Mouse (Mus musculus): ENCODE data around the gene Slc3a1. TPM values are rescaled to one million over a fixed set of nuclear protein-coding genes. Genes with fewer than 3 reads are reported as not detected.

Gene Slc3a1
- polyA plus RNA-seq, 1 experiment = 0.34 TPM

- H3K9ac ChIP-seq (ENCODE audit: low read depth, poor library complexity, severe bottlenecking) = no peak overlapping the region
- no peaks in the 10 kb centered on the region for H3K9me3 ChIP-seq (replicated peaks; ENCODE audit: control insufficient read depth, insufficient read depth, low read length, poor library complexity, severe bottlenecking)
- H3K27ac ChIP-seq (ENCODE audit: insufficient read depth, low read length) = no peak overlapping the region
- TF ChIP-seq EP300 (IDR thresholded peaks at IDR 0.05; ENCODE audit: insufficient read depth, low read depth, low read length) = no peak
- no peak for TF ChIP-seq CTCF (IDR thresholded peaks at IDR 0.05; ENCODE audit: low read depth, low read length)
- no peak for TF ChIP-seq POLR2A (IDR thresholded peaks at IDR 0.05; ENCODE audit: insufficient read depth, low read length)
- no peaks in the 10 kb centered on the region for H3K4me1 ChIP-seq (ENCODE audit: control insufficient read depth, insufficient read depth, low read length)
- 0 out of 2 replicates have a peak, but pooled peaks cover 3% of the 10 kb centered on the region for H3K36me3 ChIP-seq (ENCODE audit: control insufficient read depth, insufficient read depth, low read length, poor library complexity, severe bottlenecking)
- H3K27me3 ChIP-seq (ENCODE audit: control insufficient read depth, insufficient read depth, low read length, poor library complexity, severe bottlenecking) = no peaks in the 10 kb centered on the region
- H3K4me3 ChIP-seq (ENCODE audit: low read depth, low read length) = no peak overlapping the region
Observed at GRCm38 (mm10) chr17:85070658-85071057, 42.5 kb downstream of the Slc3a1 start.

GRCm38 (mm10) chr17:85071088-85071775 is 43.1 kb downstream of the Slc3a1 start:
- no peak overlapping the region for H3K4me3 ChIP-seq (ENCODE audit: low read depth, low read length)
- H3K9ac ChIP-seq (ENCODE audit: low read depth, poor library complexity, severe bottlenecking) = no peak overlapping the region
- no peaks in the 10 kb centered on the region for H3K27me3 ChIP-seq (ENCODE audit: control insufficient read depth, insufficient read depth, low read length, poor library complexity, severe bottlenecking)
- H3K27ac ChIP-seq (ENCODE audit: insufficient read depth, low read length) = no peak overlapping the region
- no peaks in the 10 kb centered on the region for H3K9me3 ChIP-seq (replicated peaks; ENCODE audit: control insufficient read depth, insufficient read depth, low read length, poor library complexity, severe bottlenecking)
- H3K36me3 ChIP-seq (ENCODE audit: control insufficient read depth, insufficient read depth, low read length, poor library complexity, severe bottlenecking) = 0 out of 2 replicates have a peak, but pooled peaks cover 3% of the 10 kb centered on the region
- TF ChIP-seq EP300 (IDR thresholded peaks at IDR 0.05; ENCODE audit: insufficient read depth, low read depth, low read length) (no peak), CTCF (IDR thresholded peaks at IDR 0.05; ENCODE audit: low read depth, low read length) (peak; percentile 24)
- H3K4me1 ChIP-seq (ENCODE audit: control insufficient read depth, insufficient read depth, low read length) = no peaks in the 10 kb centered on the region

- Histone ChIP-seq H3K27me3 (ENCODE audit: control insufficient read depth, insufficient read depth, low read length, poor library complexity, severe bottlenecking) (no peaks in the 10 kb centered on the region), H3K4me3 (ENCODE audit: low read depth, low read length) (no peak overlapping the region), H3K27ac (ENCODE audit: insufficient read depth, low read length) (no peak overlapping the region), H3K4me1 (ENCODE audit: control insufficient read depth, insufficient read depth, low read length) (no peaks in the 10 kb centered on the region), H3K9ac (ENCODE audit: low read depth, poor library complexity, severe bottlenecking) (no peak overlapping the region), H3K9me3 (replicated peaks; ENCODE audit: control insufficient read depth, insufficient read depth, low read length, poor library complexity, severe bottlenecking) (no peaks in the 10 kb centered on the region), H3K36me3 (ENCODE audit: control insufficient read depth, insufficient read depth, low read length, poor library complexity, severe bottlenecking) (0 out of 2 replicates have a peak, but pooled peaks cover 3% of the 10 kb centered on the region)
- TF ChIP-seq EP300 (IDR thresholded peaks at IDR 0.05; ENCODE audit: insufficient read depth, low read depth, low read length) (no peak), POLR2A (IDR thresholded peaks at IDR 0.05; ENCODE audit: insufficient read depth, low read length) (no peak), CTCF (IDR thresholded peaks at IDR 0.05; ENCODE audit: low read depth, low read length) (no peak)
Observed at GRCm38 (mm10) chr17:85072383-85072782, 44.2 kb downstream of the Slc3a1 start.

- no peak for TF ChIP-seq EP300 (IDR thresholded peaks at IDR 0.05; ENCODE audit: insufficient read depth, low read depth, low read length)
- no peak for TF ChIP-seq CTCF (IDR thresholded peaks at IDR 0.05; ENCODE audit: low read depth, low read length)
- Histone ChIP-seq H3K27me3 (ENCODE audit: control insufficient read depth, insufficient read depth, low read length, poor library complexity, severe bottlenecking) (no peaks in the 10 kb centered on the region), H3K9ac (ENCODE audit: low read depth, poor library complexity, severe bottlenecking) (no peak overlapping the region), H3K36me3 (ENCODE audit: control insufficient read depth, insufficient read depth, low read length, poor library complexity, severe bottlenecking) (0 out of 2 replicates have a peak, but pooled peaks cover 5% of the 10 kb centered on the region), H3K27ac (ENCODE audit: insufficient read depth, low read length) (no peak overlapping the region), H3K9me3 (replicated peaks; ENCODE audit: control insufficient read depth, insufficient read depth, low read length, poor library complexity, severe bottlenecking) (no peaks in the 10 kb centered on the region), H3K4me1 (ENCODE audit: control insufficient read depth, insufficient read depth, low read length) (no peaks in the 10 kb centered on the region), H3K4me3 (ENCODE audit: low read depth, low read length) (no peak overlapping the region)
Observed at GRCm38 (mm10) chr17:85073214-85073613, 45.0 kb downstream of the Slc3a1 start.

- Histone ChIP-seq H3K4me1 (ENCODE audit: control insufficient read depth, insufficient read depth, low read length) (no peaks in the 10 kb centered on the region), H3K9me3 (replicated peaks; ENCODE audit: control insufficient read depth, insufficient read depth, low read length, poor library complexity, severe bottlenecking) (no peaks in the 10 kb centered on the region), H3K27ac (ENCODE audit: insufficient read depth, low read length) (no peak overlapping the region), H3K27me3 (ENCODE audit: control insufficient read depth, insufficient read depth, low read length, poor library complexity, severe bottlenecking) (no peaks in the 10 kb centered on the region), H3K4me3 (ENCODE audit: low read depth, low read length) (no peak overlapping the region), H3K9ac (ENCODE audit: low read depth, poor library complexity, severe bottlenecking) (no peak overlapping the region), H3K36me3 (ENCODE audit: control insufficient read depth, insufficient read depth, low read length, poor library complexity, severe bottlenecking) (peaks cover 8% of the 10 kb centered on the region; the same call in 1 of the 2 replicates)
- no peak for TF ChIP-seq POLR2A (IDR thresholded peaks at IDR 0.05; ENCODE audit: insufficient read depth, low read length)
- TF ChIP-seq EP300 (IDR thresholded peaks at IDR 0.05; ENCODE audit: insufficient read depth, low read depth, low read length) = no peak
- no peak for TF ChIP-seq CTCF (IDR thresholded peaks at IDR 0.05; ENCODE audit: low read depth, low read length)
Observed at GRCm38 (mm10) chr17:85074083-85074482, 45.9 kb downstream of the Slc3a1 start.

- TF ChIP-seq EP300 (IDR thresholded peaks at IDR 0.05; ENCODE audit: insufficient read depth, low read depth, low read length) (no peak), CTCF (IDR thresholded peaks at IDR 0.05; ENCODE audit: low read depth, low read length) (no peak), POLR2A (IDR thresholded peaks at IDR 0.05; ENCODE audit: insufficient read depth, low read length) (no peak)
- Histone ChIP-seq H3K4me1 (ENCODE audit: control insufficient read depth, insufficient read depth, low read length) (no peaks in the 10 kb centered on the region), H3K36me3 (ENCODE audit: control insufficient read depth, insufficient read depth, low read length, poor library complexity, severe bottlenecking) (peaks cover 5% of the 10 kb centered on the region; the same call in 1 of the 2 replicates), H3K27ac (ENCODE audit: insufficient read depth, low read length) (no peak overlapping the region), H3K27me3 (ENCODE audit: control insufficient read depth, insufficient read depth, low read length, poor library complexity, severe bottlenecking) (no peaks in the 10 kb centered on the region), H3K4me3 (ENCODE audit: low read depth, low read length) (no peak overlapping the region), H3K9ac (ENCODE audit: low read depth, poor library complexity, severe bottlenecking) (no peak overlapping the region), H3K9me3 (replicated peaks; ENCODE audit: control insufficient read depth, insufficient read depth, low read length, poor library complexity, severe bottlenecking) (no peaks in the 10 kb centered on the region)
Observed at GRCm38 (mm10) chr17:85079276-85079675, 51.1 kb downstream of the Slc3a1 start.

Data from ES-Bruce4 (cell line).